Mouse (Mus musculus): Measurements from ENCODE around the gene Mrpl33.

DNA sequence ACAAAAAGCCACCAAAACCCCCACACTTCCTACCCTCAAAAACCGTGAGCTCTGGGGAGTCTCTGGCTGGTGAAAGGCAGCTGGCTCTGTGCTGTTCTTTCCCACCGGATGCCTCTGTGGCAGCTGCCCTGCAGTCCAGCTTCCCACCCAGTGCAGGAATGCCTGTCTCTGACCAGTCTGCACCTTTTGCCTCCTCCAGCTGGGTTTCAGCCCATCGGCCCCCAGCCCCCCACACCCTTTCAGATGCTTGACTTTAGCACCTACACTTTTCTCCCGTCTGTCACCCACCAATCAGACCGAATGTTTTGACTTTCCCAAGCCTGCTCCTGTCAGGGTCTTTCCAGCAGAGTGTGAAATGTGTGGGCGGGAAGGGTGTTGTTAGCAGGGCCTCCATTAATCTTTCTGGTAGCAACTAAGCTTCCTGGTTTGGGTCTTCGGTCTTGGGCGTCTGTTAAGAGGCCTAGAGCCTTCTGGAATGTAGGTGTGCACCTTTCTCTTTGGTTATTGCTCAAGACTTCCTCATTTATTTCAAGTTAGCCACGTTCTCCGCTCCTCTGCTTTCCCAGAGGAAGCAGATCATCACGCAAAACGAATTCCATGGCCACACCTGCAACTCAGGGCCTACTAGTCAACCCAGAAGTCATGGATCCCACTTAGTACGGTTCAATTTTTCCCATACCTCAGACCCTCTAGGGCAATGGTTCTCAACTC is 13.8 kb downstream of the Mrpl33 start:
- TF ChIP-seq POLR2A (IDR thresholded peaks at IDR 0.05; ENCODE audit: low read depth, low read length) = no peak
- TF ChIP-seq CTCF (IDR thresholded peaks at IDR 0.05; ENCODE audit: extremely low read depth, insufficient read length, insufficient replicate concordance, low read depth, low read length) = no peak
